Mouse (Mus musculus): ENCODE measurements around the gene Msrb3.

Msrb3 gene

GRCm38 (mm10) chr10:120898357-120898756, 544 bp downstream of the Msrb3 start:
- no peak for DNase-seq (ENCODE audit: low read depth, low spot score)

DNA sequence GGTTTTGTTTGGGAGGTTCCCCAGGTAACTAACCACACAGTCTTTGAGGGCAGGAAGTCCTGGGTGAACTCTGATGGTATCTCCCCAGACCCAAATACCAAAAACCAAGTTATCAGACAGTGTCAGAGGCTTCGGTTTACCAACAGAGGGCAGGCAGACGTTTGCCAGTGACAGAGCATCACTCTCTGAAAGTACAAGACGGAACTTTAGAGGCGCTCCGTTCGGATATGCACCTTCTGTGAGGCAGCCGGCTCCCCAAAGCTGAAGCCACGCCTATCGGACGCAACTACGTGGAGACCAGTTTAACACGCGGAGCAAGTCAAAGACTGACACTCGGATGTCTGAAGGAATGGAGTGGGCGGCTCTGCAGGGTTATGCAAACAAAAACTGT, 3.0 kb downstream of the Msrb3 start:
- DNase-seq (ENCODE audit: low read depth, low spot score): no peak

GRCm38 (mm10) chr10:120894978-120895898, 3.7 kb downstream of the Msrb3 start:
- no peak for DNase-seq (ENCODE audit: low read depth, low spot score)

GRCm38 (mm10) chr10:120893938-120894337, 5.0 kb downstream of the Msrb3 start:
- no peak for DNase-seq (ENCODE audit: low read depth, low spot score)

DNA sequence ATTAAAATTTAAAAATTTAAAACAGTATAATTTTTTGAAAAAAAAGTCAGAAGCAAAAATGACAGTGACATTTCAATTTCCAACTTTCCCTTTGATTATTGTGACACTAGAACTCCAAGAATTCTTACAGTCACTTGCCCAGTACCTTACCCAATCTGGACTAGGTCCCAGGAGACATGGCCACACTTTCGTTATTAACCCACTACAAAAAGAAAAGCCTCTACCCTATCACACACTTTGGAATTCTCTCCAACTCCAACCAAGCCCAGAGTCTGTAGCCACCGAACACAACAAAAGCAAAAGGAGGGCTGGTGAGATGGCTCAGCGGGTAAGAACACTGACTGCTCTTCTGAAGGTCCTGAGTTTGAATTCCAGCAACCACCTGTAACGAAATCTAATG, 7.8 kb downstream of the Msrb3 start:
- DNase-seq (ENCODE audit: low read depth, low spot score): no peak

GRCm38 (mm10) chr10:120890592-120890991, 8.3 kb downstream of the Msrb3 start:
- DNase-seq (ENCODE audit: low read depth, low spot score): no peak

DNA sequence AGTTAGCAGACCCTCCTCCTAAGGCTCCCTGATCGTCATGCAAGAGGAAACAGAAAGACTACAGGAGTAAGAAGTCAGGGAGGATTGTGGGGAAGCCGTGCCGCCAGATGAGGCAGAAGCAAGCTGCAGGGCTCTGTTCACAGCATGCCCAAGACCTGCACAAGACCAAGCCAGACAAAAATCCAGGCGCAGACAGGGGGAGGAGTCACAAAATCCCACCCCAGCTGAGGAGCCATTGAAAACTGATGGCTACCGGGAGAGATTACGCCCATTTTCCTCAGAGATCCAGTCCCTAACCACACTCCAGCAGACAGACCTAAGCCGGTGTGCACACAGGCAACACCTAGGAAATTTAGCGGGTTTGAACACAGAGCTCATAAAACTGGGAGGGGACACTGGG, 10.4 kb downstream of the Msrb3 start:
- no peak for DNase-seq (ENCODE audit: low read depth, low spot score)

GRCm38 (mm10) chr10:120884220-120884619, 14.7 kb downstream of the Msrb3 start:
- no peak for DNase-seq (ENCODE audit: low read depth, low spot score)

DNA sequence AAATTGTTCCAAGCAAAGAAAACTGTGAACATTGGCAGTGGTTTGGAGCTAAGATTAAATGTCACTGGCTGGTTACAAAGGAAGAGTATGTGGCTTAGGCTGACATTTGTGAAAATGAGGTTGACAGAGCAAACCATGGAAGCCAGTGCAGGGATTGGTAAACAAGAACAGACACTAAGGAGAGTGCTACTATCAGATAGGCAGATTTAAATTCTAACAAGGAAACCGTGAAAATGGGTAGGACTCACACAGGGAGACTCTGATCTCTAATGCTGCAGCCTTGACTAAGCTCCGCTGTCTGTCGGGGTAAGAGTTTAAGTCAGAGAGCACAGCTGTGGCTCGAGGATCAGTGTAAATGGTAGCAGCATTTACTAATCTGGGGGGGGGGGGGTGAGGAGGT, 15.2 kb downstream of the Msrb3 start:
- DNase-seq (ENCODE audit: low read depth, low spot score): no peak

DNA sequence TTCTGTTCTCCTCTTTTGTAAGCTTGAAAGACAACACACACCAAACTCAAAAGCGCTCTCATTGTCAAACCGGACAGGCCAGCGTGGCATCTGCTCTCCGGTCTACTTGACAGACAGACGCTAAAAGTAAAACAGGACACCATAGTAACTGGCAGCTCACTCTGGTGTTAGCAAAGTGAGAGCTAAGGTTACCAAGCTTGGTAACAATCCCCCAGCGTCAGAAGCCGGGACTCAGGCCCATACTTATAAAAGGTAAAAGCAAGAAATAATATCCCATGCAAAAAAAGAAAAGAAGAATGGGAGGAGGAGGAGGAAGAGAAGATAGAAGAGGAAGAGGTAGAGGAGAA, 15.9 kb downstream of the Msrb3 start:
- no peak for DNase-seq (ENCODE audit: low read depth, low spot score)

GRCm38 (mm10) chr10:120882347-120883068, 16.4 kb downstream of the Msrb3 start:
- DNase-seq (ENCODE audit: low read depth, low spot score): no peak

- DNase-seq (ENCODE audit: low read depth, low spot score): no peak
Observed at GRCm38 (mm10) chr10:120876549-120877270, 22.2 kb downstream of the Msrb3 start.

- peak; percentile 56 for DNase-seq (ENCODE audit: low read depth, low spot score)
Observed at GRCm38 (mm10) chr10:120875672-120876463, 23.0 kb downstream of the Msrb3 start.

GRCm38 (mm10) chr10:120874261-120874660, 24.6 kb downstream of the Msrb3 start:
- DNase-seq (ENCODE audit: low read depth, low spot score): no peak

DNA sequence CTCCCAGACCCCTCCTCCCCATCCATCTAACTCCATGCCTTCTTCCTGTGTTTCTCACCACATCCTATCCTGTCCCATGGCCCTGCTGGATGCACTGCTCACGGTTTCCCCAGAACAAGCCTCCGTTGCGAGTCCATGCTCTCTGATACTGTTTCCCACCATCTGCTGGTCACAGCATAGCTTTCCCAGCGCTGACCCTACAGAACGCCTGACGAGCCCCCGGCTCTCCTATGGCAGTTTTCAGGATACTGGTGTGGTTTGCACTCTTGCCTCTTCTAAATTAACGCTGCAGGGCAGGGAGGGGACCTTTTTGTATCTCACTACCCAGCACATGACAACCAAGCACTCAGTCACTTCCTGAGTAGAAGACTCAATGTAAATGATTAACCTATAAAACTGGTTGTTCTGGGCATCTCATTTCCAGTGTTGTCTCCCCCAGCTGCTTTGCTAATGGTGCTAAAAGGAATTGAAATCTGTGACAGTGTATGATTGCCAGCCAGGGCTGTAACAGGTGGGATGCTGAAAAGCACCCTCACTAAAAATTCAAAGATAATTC, 25.2 kb downstream of the Msrb3 start:
- DNase-seq (ENCODE audit: low read depth, low spot score): no peak

DNA sequence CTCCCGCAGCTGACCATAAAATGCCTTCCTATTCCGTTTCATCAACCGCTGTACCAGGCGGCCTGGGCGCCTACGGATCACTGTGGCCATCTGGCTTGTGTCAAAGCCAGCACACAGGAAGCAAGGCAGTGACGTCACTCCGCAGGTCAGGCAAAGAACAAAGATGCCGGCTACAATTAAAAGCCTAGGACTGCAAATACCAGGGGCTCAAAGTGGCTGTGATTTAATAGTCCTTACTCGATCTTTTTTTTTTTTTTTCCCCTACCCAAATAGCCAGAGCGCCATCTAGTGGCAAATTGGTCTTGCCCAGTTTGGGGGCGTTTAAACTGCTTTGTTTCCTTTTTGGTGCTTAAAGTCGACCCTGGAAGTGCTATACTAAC, 26.4 kb downstream of the Msrb3 start:
- DNase-seq (ENCODE audit: low read depth, low spot score): peak; percentile 33

- DNase-seq (ENCODE audit: low read depth, low spot score): no peak
Observed at GRCm38 (mm10) chr10:120871630-120872482, 27.0 kb downstream of the Msrb3 start.

DNA sequence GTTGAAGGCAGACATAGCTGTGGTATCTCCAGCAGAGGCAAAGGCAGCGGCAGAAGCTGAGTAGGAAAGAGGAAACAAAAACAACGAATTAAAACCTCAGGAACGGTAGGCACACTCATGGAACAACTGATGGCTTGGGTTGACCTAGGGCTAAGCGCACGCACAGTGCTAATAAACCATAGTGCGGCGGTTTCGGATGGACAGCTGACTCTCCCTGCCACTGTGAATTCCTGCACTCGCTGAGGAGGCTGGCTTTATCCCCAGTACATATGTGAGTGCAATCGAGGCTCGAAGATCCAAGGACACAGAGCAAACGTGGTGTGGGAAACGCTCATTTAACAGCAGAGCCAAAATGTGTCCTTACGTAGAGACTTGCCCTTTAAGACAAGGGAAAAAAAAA, 27.8 kb downstream of the Msrb3 start:
- DNase-seq (ENCODE audit: low read depth, low spot score): no peak

DNA sequence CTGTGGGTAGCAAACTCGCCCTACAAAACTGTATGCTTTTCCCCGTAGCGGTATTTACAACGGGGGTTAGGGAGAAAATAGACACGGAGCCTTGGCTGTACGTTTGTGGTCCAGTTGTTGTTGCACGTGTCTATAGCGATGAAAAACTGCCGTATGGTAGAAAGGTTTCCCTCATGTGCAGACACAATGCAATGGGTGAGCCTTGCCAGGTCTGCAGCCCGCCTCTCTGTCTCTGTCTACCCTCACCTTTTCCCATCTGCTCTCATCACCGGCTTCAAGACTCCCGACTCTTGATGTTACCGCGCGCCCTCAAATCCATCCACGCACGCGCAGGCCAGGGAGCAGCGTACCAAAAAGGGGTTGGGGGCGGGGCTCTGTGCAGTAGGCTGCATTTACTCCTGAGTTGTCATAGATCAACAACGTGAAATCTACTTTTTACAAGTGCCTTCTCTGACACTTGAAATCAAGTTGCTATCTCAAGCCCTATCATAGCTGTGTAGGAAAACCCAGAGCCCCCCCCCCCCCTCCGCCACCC, 29.6 kb downstream of the Msrb3 start:
- no peak for DNase-seq (ENCODE audit: low read depth, low spot score)

- DNase-seq (ENCODE audit: low read depth, low spot score): peak; percentile 32
Observed at GRCm38 (mm10) chr10:120864446-120864845, 34.5 kb downstream of the Msrb3 start.

Data from retina, adult 2 months (tissue).